Mouse (Mus musculus) hindbrain, embryonic 10.5 days (tissue): ENCODE measurements around the gene Cep19. TPM values are rescaled to one million over a fixed set of nuclear protein-coding genes. Genes with fewer than 3 reads are reported as not detected.

Source experiments
- DNase-seq: peaks from one replicate; pipeline ENCODE4 v3.0.0-alpha.2; 2017; ENCODE audit warnings: low spot score
- H3K27ac ChIP-seq: fragments of 300-500 bp; sonication (generic); 2 replicates; pipeline ENCODE4 v1.5.1; 2016; ENCODE audit warnings: mild to moderate bottlenecking, moderate library complexity
- H3K27me3 ChIP-seq: fragments of 300-500 bp; sonication (generic); 2 replicates; pipeline ENCODE4 v1.6.1; 2016; ENCODE audit warnings: mild to moderate bottlenecking; ENCODE audit not compliant: poor library complexity, insufficient read depth, severe bottlenecking
- H3K36me3 ChIP-seq: fragments of 300-500 bp; sonication (generic); 2 replicates; pipeline ENCODE4 v1.6.1; 2016; ENCODE audit warnings: mild to moderate bottlenecking, moderate library complexity
- H3K4me1 ChIP-seq: fragments of 300-500 bp; sonication (generic); replicated peaks from 2 replicates; pipeline ENCODE4 v1.6.1; 2016; ENCODE audit warnings: mild to moderate bottlenecking
- H3K4me3 ChIP-seq: fragments of 300-500 bp; sonication (generic); 2 replicates; pipeline ENCODE4 v1.5.1; 2016; ENCODE audit warnings: mild to moderate bottlenecking, moderate library complexity
- H3K9me3 ChIP-seq: fragments of 300-500 bp; sonication (generic); 2 replicates; pipeline ENCODE4 v1.6.1; 2016; ENCODE audit warnings: mild to moderate bottlenecking, moderate library complexity
- WGBS: fragments of 180-500 bp; shearing (Covaris S2); methylation state at CpG from one replicate; pipeline ENCODE4 v1.1.7; 2016; 5-methylcytosine and 5-hydroxymethylcytosine counted together
- polyA plus RNA-seq: library from polyadenylated mRNA; unstranded; fragments of >200 nt; fragmentation: Nextera tagmentation; extraction: Ambion mirVana; gene quantifications from 2 replicates; pipeline ENCODE4 v1.2.1, GENCODE M21; 2016

Cep19 gene
- polyA plus RNA-seq, 1 experiment from 2014 or later = 39.4 TPM

DNA sequence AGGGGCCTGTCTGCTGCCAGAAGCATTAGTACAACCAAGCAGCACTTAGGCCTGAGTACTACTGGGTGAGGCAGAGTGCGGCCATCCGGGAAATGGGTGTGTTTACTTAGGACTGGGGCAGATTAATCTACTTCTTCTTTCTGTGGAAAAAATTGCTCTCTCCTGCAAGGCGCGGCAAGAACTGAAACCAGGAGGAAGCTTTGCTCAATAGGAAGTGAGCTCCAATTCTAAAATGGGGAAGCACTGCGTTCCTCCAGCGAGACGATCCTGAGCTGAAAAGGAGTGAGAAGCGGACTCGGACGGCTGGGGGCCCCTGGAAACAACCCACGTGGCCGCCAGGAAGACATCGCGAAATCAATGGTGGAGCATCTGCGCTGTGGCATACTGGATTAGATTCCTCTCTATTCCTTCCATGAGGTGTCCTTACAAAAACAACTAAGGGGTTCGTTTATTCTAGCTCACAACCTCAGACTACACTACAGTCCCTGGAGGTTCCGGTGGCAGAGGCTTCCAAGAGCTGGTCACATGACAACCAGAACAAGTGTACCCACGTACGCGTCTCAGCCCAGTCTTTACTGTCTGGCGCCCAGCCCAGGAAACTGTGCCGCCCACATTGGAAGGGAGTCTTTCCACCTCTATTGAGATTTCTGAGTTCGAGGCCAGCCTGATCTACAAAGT is 14.1 kb downstream of the Cep19 start:
- H3K36me3 ChIP-seq = peaks cover 20% of the 10 kb centered on the region
- no peak overlapping the region for H3K4me3 ChIP-seq

GRCm38 (mm10) chr16:32114406-32114805 is 14.8 kb downstream of the Cep19 start:
- Histone ChIP-seq H3K4me3 (no peak overlapping the region), H3K9me3 (no peaks in the 10 kb centered on the region), H3K27me3 (0 out of 2 replicates have a peak, but pooled peaks cover 4% of the 10 kb centered on the region), H3K4me1 (no peaks in the 10 kb centered on the region), H3K36me3 (peaks cover 13% of the 10 kb centered on the region), H3K27ac (no peak overlapping the region)
- 84% methylated on average over 10 of the region's 10 CpGs for WGBS
- DNase-seq = no peak

More for the DNA sequence above, 14.1 kb downstream of the Cep19 start:
- no peak for DNase-seq
- no peaks in the 10 kb centered on the region for H3K4me1 ChIP-seq
- WGBS = 75% methylated on average over 23 of the region's 23 CpGs
- H3K27me3 ChIP-seq = 0 out of 2 replicates have a peak, but pooled peaks cover 4% of the 10 kb centered on the region
- no peak overlapping the region for H3K27ac ChIP-seq
- no peaks in the 10 kb centered on the region for H3K9me3 ChIP-seq

DNA sequence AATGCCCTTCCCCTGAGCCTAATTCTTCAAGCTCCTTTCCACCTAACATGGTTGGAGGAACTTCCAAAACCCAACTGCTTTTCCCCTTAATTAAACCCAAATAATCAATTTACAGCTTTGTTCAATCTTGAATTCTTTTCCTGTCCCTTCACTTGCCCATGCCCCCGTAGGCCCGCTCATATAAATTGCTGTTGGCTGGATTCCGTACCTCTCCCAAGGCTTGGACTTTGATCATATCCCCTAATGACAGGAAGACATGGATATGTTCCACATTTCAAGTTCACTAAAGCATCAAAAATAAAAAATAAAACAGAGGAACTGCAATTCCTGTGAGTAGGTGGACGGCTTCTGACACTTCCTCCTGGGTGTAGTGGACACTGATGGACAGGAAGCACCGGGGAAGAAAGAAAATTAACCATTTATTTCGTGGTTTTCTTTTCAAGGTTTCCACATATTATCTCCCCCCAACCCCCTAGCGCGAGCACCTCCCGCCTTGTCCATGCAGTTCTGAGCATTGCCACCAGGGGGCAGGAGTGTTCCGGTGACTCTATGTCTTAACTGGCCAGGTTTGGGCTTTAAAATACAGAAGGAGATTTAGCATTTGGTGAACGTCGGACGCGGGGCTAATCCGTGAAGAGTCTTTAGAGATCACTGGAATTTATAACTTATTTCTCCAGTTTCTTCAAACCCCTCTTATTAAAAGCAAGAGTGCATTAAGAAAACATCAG is 15.5 kb downstream of the Cep19 start:
- Histone ChIP-seq H3K27me3 (0 out of 2 replicates have a peak, but pooled peaks cover 4% of the 10 kb centered on the region), H3K9me3 (no peaks in the 10 kb centered on the region), H3K4me3 (no peak overlapping the region), H3K36me3 (peaks cover 7% of the 10 kb centered on the region), H3K4me1 (no peaks in the 10 kb centered on the region), H3K27ac (no peak overlapping the region)
- peak; percentile 80 for DNase-seq
- WGBS = 22% methylated on average over 15 of the region's 15 CpGs

DNA sequence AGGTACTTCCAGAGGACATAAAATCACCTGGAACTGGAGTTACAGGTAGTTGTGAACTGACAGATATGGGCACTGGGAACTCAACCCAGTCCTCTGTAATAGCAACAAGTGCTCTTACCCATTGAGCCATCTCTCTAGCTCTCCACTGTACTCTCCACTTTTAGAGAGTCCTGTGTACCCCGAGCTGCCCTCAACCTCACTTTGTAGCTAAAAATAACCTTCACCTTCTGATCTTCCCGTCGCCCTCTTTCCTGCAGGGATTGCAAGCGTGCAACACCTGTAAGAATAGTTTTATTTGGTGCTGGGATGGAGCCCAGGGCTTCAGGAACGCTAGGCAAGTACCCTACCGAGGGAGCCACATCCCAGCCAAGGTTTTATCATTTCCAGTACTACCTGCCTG is 16.2 kb downstream of the Cep19 start:
- no peaks in the 10 kb centered on the region for H3K9me3 ChIP-seq
- H3K36me3 ChIP-seq = peaks cover under 1% of the 10 kb centered on the region; the same call in 1 of the 2 replicates
- H3K27ac ChIP-seq = no peak overlapping the region
- no peak overlapping the region for H3K4me3 ChIP-seq
- 66% methylated on average over 6 of the region's 6 CpGs for WGBS
- H3K27me3 ChIP-seq = 0 out of 2 replicates have a peak, but pooled peaks cover 4% of the 10 kb centered on the region
- H3K4me1 ChIP-seq = no peaks in the 10 kb centered on the region
- no peak for DNase-seq

- DNase-seq = no peak
- H3K27me3 ChIP-seq = 0 out of 2 replicates have a peak, but pooled peaks cover 4% of the 10 kb centered on the region
- H3K9me3 ChIP-seq = no peaks in the 10 kb centered on the region
- WGBS = 70% methylated on average over 5 of the region's 5 CpGs
- H3K4me3 ChIP-seq = no peak overlapping the region
- no peaks in the 10 kb centered on the region for H3K4me1 ChIP-seq
- H3K36me3 ChIP-seq = no peaks in the 10 kb centered on the region
- H3K27ac ChIP-seq = no peak overlapping the region
Observed at GRCm38 (mm10) chr16:32116186-32116585, 16.6 kb downstream of the Cep19 start.

DNA sequence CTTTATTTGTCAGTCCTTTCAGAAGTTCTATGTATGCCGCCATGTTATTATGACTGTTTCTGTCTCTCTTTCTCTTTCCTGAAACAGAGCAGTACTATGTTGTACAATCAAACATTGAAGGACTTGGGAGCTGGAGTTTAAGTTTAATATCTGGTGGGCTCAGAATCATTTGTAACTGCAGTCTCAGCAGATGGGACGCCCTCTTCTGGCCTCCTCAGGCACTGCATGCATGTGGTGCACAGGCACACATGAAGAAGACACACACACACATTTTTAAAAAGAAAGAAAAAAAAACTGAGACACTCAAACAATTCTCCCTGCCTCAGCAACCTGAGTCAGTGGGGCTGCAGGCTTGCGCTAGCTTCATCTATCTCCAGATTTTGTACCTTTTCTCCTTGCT is 20.9 kb downstream of the Cep19 start:
- H3K27me3 ChIP-seq = 0 out of 2 replicates have a peak, but pooled peaks cover 4% of the 10 kb centered on the region
- no peaks in the 10 kb centered on the region for H3K36me3 ChIP-seq
- H3K4me3 ChIP-seq = no peak overlapping the region
- 79% methylated on average over 3 of the region's 3 CpGs for WGBS
- no peak for DNase-seq
- no peak overlapping the region for H3K27ac ChIP-seq
- H3K9me3 ChIP-seq = no peaks in the 10 kb centered on the region
- H3K4me1 ChIP-seq = no peaks in the 10 kb centered on the region

DNA sequence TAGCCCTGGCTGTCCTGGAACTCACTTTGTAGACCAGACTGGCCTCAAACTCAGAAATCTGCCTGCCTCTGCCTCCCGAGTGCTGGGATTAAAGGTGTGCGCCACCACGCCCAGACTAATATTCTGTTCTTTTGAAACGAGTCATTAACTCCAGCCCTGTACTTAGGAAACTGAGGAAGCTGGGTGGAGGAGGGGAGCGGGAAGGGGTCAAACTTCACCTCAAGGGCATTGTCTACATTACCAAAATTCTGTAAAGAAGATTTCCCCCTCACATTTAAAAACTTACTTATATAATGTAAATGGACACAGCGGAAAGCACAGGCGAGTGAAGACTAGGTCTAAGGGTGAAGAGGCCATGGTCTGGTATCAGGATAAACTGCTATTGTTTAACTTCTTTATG is 24.4 kb downstream of the Cep19 start:
- no peak overlapping the region for H3K27ac ChIP-seq
- DNase-seq = no peak
- no peaks in the 10 kb centered on the region for H3K27me3 ChIP-seq
- no peaks in the 10 kb centered on the region for H3K9me3 ChIP-seq
- no peaks in the 10 kb centered on the region for H3K36me3 ChIP-seq
- no peak overlapping the region for H3K4me3 ChIP-seq
- 90% methylated on average over 7 of the region's 7 CpGs for WGBS
- no peaks in the 10 kb centered on the region for H3K4me1 ChIP-seq

- no peaks in the 10 kb centered on the region for H3K4me1 ChIP-seq
- H3K27ac ChIP-seq = no peak overlapping the region
- no peak overlapping the region for H3K4me3 ChIP-seq
- DNase-seq = no peak
- no peaks in the 10 kb centered on the region for H3K9me3 ChIP-seq
- H3K36me3 ChIP-seq = no peaks in the 10 kb centered on the region
- no peaks in the 10 kb centered on the region for H3K27me3 ChIP-seq
- 75% methylated on average over 17 of the region's 17 CpGs for WGBS
Observed at GRCm38 (mm10) chr16:32124444-32125335, 25.1 kb downstream of the Cep19 start.

- Histone ChIP-seq H3K27me3 (no peaks in the 10 kb centered on the region), H3K4me1 (no peaks in the 10 kb centered on the region)
- WGBS = 89% methylated on average over 3 of the region's 3 CpGs
Observed at GRCm38 (mm10) chr16:32125364-32125763, 25.8 kb downstream of the Cep19 start.

GRCm38 (mm10) chr16:32127046-32127445 is 27.4 kb downstream of the Cep19 start:
- Histone ChIP-seq H3K36me3 (no peaks in the 10 kb centered on the region), H3K27ac (no peak overlapping the region), H3K4me1 (no peaks in the 10 kb centered on the region), H3K9me3 (no peaks in the 10 kb centered on the region), H3K4me3 (no peak overlapping the region), H3K27me3 (no peaks in the 10 kb centered on the region)
- WGBS = 94% methylated on average over 4 of the region's 4 CpGs
- no peak for DNase-seq

More at GRCm38 (mm10) chr16:32125364-32125763, 25.8 kb downstream of the Cep19 start:
- Histone ChIP-seq H3K4me3 (no peak overlapping the region), H3K27ac (no peak overlapping the region), H3K36me3 (no peaks in the 10 kb centered on the region), H3K9me3 (no peaks in the 10 kb centered on the region)
- DNase-seq = no peak

- Histone ChIP-seq H3K4me1 (no peaks in the 10 kb centered on the region), H3K27ac (no peak overlapping the region), H3K36me3 (no peaks in the 10 kb centered on the region), H3K4me3 (no peak overlapping the region), H3K27me3 (no peaks in the 10 kb centered on the region), H3K9me3 (no peaks in the 10 kb centered on the region)
- DNase-seq = no peak
- WGBS = 82% methylated on average over 20 of the region's 20 CpGs
Observed at GRCm38 (mm10) chr16:32129449-32130189, 30.0 kb downstream of the Cep19 start.

DNA sequence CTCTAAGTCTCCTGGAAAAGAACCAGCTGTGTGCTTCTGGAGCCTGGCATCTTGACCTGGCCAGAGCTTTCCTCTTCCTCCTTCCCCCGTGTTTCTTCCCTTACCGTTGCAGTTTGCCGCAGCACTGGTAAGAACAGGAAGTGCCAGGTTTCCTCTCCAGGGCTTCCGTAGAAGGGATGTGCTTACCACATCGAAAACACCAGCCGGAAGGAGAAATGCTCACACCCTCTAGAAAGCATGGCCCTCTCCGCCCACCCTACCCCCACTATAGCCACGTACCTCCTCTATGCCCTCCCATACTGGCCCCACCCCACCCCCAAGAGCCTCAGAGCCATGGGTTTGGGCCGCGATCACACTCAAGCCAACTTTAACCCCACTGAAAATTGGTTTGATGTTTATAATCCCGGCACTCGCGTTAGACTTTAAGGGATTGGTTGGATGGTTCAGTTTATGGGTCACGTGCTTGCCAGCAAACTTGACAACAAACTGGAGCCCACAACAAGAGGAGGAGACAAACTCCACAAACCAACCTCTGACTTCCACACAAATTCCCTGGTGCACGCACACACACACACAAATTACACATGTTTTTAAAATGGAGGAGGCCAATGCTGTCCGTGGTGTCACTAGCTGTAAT is 30.7 kb downstream of the Cep19 start:
- no peaks in the 10 kb centered on the region for H3K27me3 ChIP-seq
- H3K9me3 ChIP-seq = no peaks in the 10 kb centered on the region
- no peaks in the 10 kb centered on the region for H3K36me3 ChIP-seq
- H3K4me1 ChIP-seq = no peaks in the 10 kb centered on the region
- no peak for DNase-seq
- no peak overlapping the region for H3K4me3 ChIP-seq
- WGBS = 75% methylated on average over 16 of the region's 16 CpGs
- no peak overlapping the region for H3K27ac ChIP-seq
